Mouse (Mus musculus): Measurements from ENCODE around the gene Zfp72. TPM values are rescaled to one million over a fixed set of nuclear protein-coding genes. Genes with fewer than 3 reads are reported as not detected.

The Zfp72 gene
- total RNA-seq, 2 experiments from 2014 or later, result 4.1 to 4.5 TPM

Small RNA genes lying within 50 kb of the gene (microRNA-seq; reads per million reads assigned to microRNA genes)
- 0 reads per million in 2 experiments for gene Mir692-3

Other genes starting within 250 kb of the Zfp72 start
- gene Exoc3, start 182.1 kb downstream of the Zfp72 start, total RNA-seq (2021), result 10 to 100 TPM; 72.5 to 74.2 TPM
- gene Ahrr, start 98.5 kb downstream of the Zfp72 start, total RNA-seq (2021), result 1 to 10 TPM in 1 of 2 experiments, under 1 TPM in 1; 0.78 to 1.6 TPM
- 10 to 100 TPM; 82.4 to 83.7 TPM for gene Pdcd6, start 73.3 kb downstream of the Zfp72 start, total RNA-seq (2021)
- gene Sdha, start 40.6 kb downstream of the Zfp72 start, total RNA-seq (2021), result 100 to 1,000 TPM; 310 to 311 TPM
- gene Ccdc127, start 40.5 kb downstream of the Zfp72 start, total RNA-seq (2021), result 10 to 100 TPM; 87.5 to 88.3 TPM
- gene Lrrc14b, start 26.8 kb downstream of the Zfp72 start, total RNA-seq (2021), result under 1 TPM in 1 of 2 experiments, not detected in 1; 0.16 TPM
- 100 to 1,000 TPM; 184 to 192 TPM for gene Ftl1-ps1, start 8.9 kb upstream of the Zfp72 start, total RNA-seq (2021)
- 1 to 10 TPM; 7.0 to 7.1 TPM for gene Zfp825, start 103.2 kb upstream of the Zfp72 start, total RNA-seq (2021)
- 10 to 100 TPM in 1 of 2 experiments, 1 to 10 TPM in 1; 9.5 to 12.9 TPM for gene Erap1, start 248.7 kb upstream of the Zfp72 start, total RNA-seq (2021)